Comparison of ENCODE assay signal across 8 mouse cellular contexts in genomic region chr13:112099953-112100591, GRCm38 (mm10).
DNase-seq lines count a peak whose midpoint lies in the region; ATAC-seq and TF ChIP-seq lines count a peak whose summit lies in the region.

No protein-coding gene starts in this region.

- H3K27ac ChIP-seq in cerebellum, adult 2 months (ENCODE audit: insufficient read depth, low read length): no peak overlapping the region
- no peak overlapping the region for H3K27ac ChIP-seq in cortical plate, adult 2 months (ENCODE audit: insufficient read depth, low read length)
- peak overlapping the region; percentile 87 for H3K27ac ChIP-seq in hindbrain, embryonic 16.5 days (ENCODE audit: low read depth, low read length)
- H3K27ac ChIP-seq in midbrain, embryonic 10.5 days (replicated peaks): peak overlapping the region; percentile 80

- peak overlapping the region; percentile 70 for H3K9ac ChIP-seq in hindbrain, embryonic 16.5 days (ENCODE audit: low read depth, low read length)

- peak; percentile 21 for ATAC-seq in hindbrain, embryonic 16.5 days

- no peaks in the 10 kb centered on the region for H3K27me3 ChIP-seq in cerebellum, adult 2 months (ENCODE audit: control insufficient read depth, insufficient read depth, low read length)
- no peaks in the 10 kb centered on the region for H3K27me3 ChIP-seq in hindbrain, embryonic 16.5 days (replicated peaks; ENCODE audit: control insufficient read depth, insufficient read depth, low read length)
- peaks cover 19% of the 10 kb centered on the region for H3K27me3 ChIP-seq in midbrain, embryonic 10.5 days (ENCODE audit: low read depth, poor library complexity, severe bottlenecking)

- no peaks in the 10 kb centered on the region for H3K4me1 ChIP-seq in cerebellum, adult 2 months (ENCODE audit: control insufficient read depth, insufficient read depth, low read length)
- no peaks in the 10 kb centered on the region for H3K4me1 ChIP-seq in cortical plate, adult 2 months (ENCODE audit: control insufficient read depth, insufficient read depth, low read length)
- peaks cover 9% of the 10 kb centered on the region for H3K4me1 ChIP-seq in hindbrain, embryonic 16.5 days (ENCODE audit: control insufficient read depth, insufficient read depth, low read depth, low read length)
- peaks cover 30% of the 10 kb centered on the region for H3K4me1 ChIP-seq in midbrain, embryonic 10.5 days

- DNase-seq in cerebellum, adult 2 months: no peak
- DNase-seq in cerebellum, adult 9-10 months: no peak
- no peak for DNase-seq in midbrain, embryonic 10.5 days (ENCODE audit: low spot score)
- no peak for DNase-seq in right cerebral cortex, postnatal 14 days
- DNase-seq in layer of hippocampus, adult 9-11 months: no peak
- no peak for DNase-seq in gastrocnemius, postnatal 10 days

- 54% methylated on average over 7 of the region's 7 CpGs for WGBS in cerebellum, adult 2 months
- 28% methylated on average over 7 of the region's 7 CpGs for WGBS in hindbrain, embryonic 16.5 days
- WGBS in midbrain, embryonic 10.5 days: 43% methylated on average over 7 of the region's 7 CpGs

- TF ChIP-seq CTCF in cerebellum, adult 2 months (IDR thresholded peaks at IDR 0.05; ENCODE audit: borderline replicate concordance, insufficient read depth, low read depth, low read length): no peak
- no peak for TF ChIP-seq CTCF in cortical plate, adult 2 months (IDR thresholded peaks at IDR 0.05; ENCODE audit: extremely low read depth, insufficient read depth, low read length)

- H3K36me3 ChIP-seq in hindbrain, embryonic 16.5 days (ENCODE audit: control insufficient read depth, insufficient read depth, low read length): no peaks in the 10 kb centered on the region
- no peaks in the 10 kb centered on the region for H3K36me3 ChIP-seq in midbrain, embryonic 10.5 days

- no peak for TF ChIP-seq POLR2A in cerebellum, adult 2 months (IDR thresholded peaks at IDR 0.05; ENCODE audit: borderline replicate concordance, insufficient read depth, low read length)
- no peak for TF ChIP-seq POLR2A in cortical plate, adult 2 months (IDR thresholded peaks at IDR 0.05; ENCODE audit: extremely low read depth, insufficient read depth, low read length)

- peak overlapping the region; percentile 61 for H3K4me3 ChIP-seq in cerebellum, adult 2 months (replicated peaks; ENCODE audit: insufficient read depth, low read depth, low read length)
- peak overlapping the region; percentile 52 for H3K4me3 ChIP-seq in cortical plate, adult 2 months (ENCODE audit: insufficient read depth, low read length)
- peak overlapping the region; percentile 50 for H3K4me3 ChIP-seq in hindbrain, embryonic 16.5 days (ENCODE audit: low read length)
- peak overlapping the region; percentile 64 for H3K4me3 ChIP-seq in midbrain, embryonic 10.5 days

- no peaks in the 10 kb centered on the region for H3K9me3 ChIP-seq in hindbrain, embryonic 16.5 days (ENCODE audit: control insufficient read depth, low read length)
- H3K9me3 ChIP-seq in midbrain, embryonic 10.5 days (replicated peaks): no peaks in the 10 kb centered on the region

- peak overlapping the region; percentile 70 for H3K4me2 ChIP-seq in hindbrain, embryonic 16.5 days (ENCODE audit: low read length)

Comparison
In these comparisons a context has a peak if more than half of its experiments do, and no peak if none do; other contexts are left out.
1. H3K27ac ChIP-seq: peak in hindbrain, embryonic 16.5 days (single experiment) and midbrain, embryonic 10.5 days (single experiment); none in cerebellum, adult 2 months (single experiment) and cortical plate, adult 2 months (single experiment).
2. Peak in every context shown above with its lines, with median percentiles within 50 percentile points of each other: H3K4me3 ChIP-seq.